Mouse (Mus musculus) midbrain, embryonic 14.5 days (tissue): ENCODE results near the gene Snx9. TPM values are rescaled to one million over a fixed set of nuclear protein-coding genes. Genes with fewer than 3 reads are reported as not detected.
A peak's percentile ranks its signal among the peaks of the same experiment; 100 is the strongest.

Experiments used
- ATAC-seq: fragments of 200-750 bp; cut with Nextera tagmentation; 2 replicates; pipeline ENCODE4 v1.8.0; 2017; ENCODE audit warnings: moderate number of reproducible peaks, moderate library complexity; ENCODE audit not compliant: low FRiP score, low TSS enrichment
- DNase-seq: peaks from one replicate; pipeline ENCODE4 v3.0.0-alpha.2; 2015
- H3K27ac ChIP-seq: fragments of 300-500 bp; sonication (generic); replicated peaks from 2 replicates; pipeline ENCODE4 v1.5.1; 2014; ENCODE audit warnings: mild to moderate bottlenecking, low read depth, low read length, moderate library complexity
- H3K27me3 ChIP-seq: fragments of 300-500 bp; sonication (generic); 2 replicates; pipeline ENCODE4 v1.6.1; 2014; ENCODE audit warnings: low read length, control low read depth, mixed read lengths; ENCODE audit not compliant: control insufficient read depth, insufficient read depth
- H3K36me3 ChIP-seq: fragments of 300-500 bp; sonication (generic); 2 replicates; pipeline ENCODE4 v1.6.1; 2014; ENCODE audit warnings: low read length, control low read depth; ENCODE audit not compliant: control insufficient read depth, insufficient read depth
- H3K4me1 ChIP-seq: fragments of 300-500 bp; sonication (generic); 2 replicates; pipeline ENCODE4 v1.6.1; 2014; ENCODE audit warnings: mild to moderate bottlenecking, antibody characterized with exemption, low read length, control low read depth; ENCODE audit not compliant: control insufficient read depth, insufficient read depth
- H3K4me2 ChIP-seq: fragments of 300-500 bp; sonication (generic); 2 replicates; pipeline ENCODE4 v1.6.1; 2014; ENCODE audit warnings: mild to moderate bottlenecking, low read length, moderate library complexity
- H3K4me3 ChIP-seq: fragments of 300-500 bp; sonication (generic); replicated peaks from 2 replicates; pipeline ENCODE4 v1.5.1; 2014; ENCODE audit warnings: low read depth, low read length
- H3K9ac ChIP-seq: fragments of 300-500 bp; sonication (generic); replicated peaks from 2 replicates; pipeline ENCODE4 v1.6.1; 2014; ENCODE audit warnings: mild to moderate bottlenecking, low read length, moderate library complexity
- H3K9me3 ChIP-seq: fragments of 300-500 bp; sonication (generic); 2 replicates; pipeline ENCODE4 v1.6.1; 2016; ENCODE audit warnings: low read length, control low read depth, mixed read lengths; ENCODE audit not compliant: control insufficient read depth
- WGBS: fragments of 180-500 bp; shearing (Covaris S2); extraction: QIAGEN DNeasy Blood & Tissue Kit; methylation state at CpG from one replicate; pipeline ENCODE4 v1.1.7; 2014; 5-methylcytosine and 5-hydroxymethylcytosine counted together
- polyA plus RNA-seq: library from polyadenylated mRNA; unstranded; fragments of >200 nt; fragmentation: Nextera tagmentation; extraction: Ambion mirVana; gene quantifications from 2 replicates; pipeline ENCODE4 v1.2.1, GENCODE M21; 2014

Snx9 gene
- polyA plus RNA-seq, 1 experiment from 2014 or later: 8.3 TPM

DNA sequence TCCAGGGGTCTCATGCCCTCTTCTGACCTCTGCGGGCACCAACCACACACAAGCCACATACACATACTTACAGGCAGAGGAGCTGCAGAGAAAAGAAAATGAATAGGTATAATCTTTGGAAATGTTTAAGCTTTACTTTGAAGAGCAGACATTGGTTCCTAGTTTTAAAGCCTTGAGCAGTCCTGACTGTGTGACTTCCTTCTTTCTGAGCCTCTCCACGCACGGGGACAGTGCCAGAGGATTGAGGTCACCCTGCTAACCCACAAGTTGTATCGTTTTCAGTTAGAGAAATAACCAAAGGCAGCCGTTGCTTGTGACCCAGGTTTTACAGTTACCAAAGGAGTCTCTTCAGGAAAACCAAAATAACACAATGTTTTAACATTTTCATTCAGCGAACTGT lies 87.9 kb downstream of the Snx9 start:
- Histone ChIP-seq H3K27ac (no peak overlapping the region), H3K9ac (no peak overlapping the region), H3K4me2 (no peak overlapping the region), H3K4me1 (no peaks in the 10 kb centered on the region), H3K27me3 (no peaks in the 10 kb centered on the region), H3K4me3 (no peak overlapping the region), H3K36me3 (0 out of 2 replicates have a peak, but pooled peaks cover 4% of the 10 kb centered on the region), H3K9me3 (no peaks in the 10 kb centered on the region)
- WGBS: 91% methylated on average over 6 of the region's 6 CpGs
- DNase-seq: no peak
- no peak for ATAC-seq

DNA sequence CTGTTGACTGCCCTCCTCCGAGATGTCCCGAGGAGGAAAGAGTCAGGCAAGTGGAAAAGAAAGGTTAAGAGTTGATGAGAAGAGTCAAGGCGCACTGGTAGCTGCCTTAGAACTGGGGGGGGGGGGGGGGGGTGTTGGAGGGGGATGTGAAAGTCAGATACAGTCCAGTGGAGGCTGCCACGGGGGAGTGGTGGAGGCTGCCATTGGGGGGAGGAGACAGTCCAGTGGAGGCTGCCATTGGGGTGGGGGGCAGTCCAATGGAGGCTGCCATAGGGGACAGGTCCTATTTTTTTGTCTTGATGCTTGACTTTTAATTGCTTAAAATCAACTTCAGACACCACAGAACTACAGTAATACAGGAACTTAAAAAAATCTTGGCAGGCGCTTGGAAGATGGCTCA lies 91.0 kb downstream of the Snx9 start:
- ATAC-seq (no peak), DNase-seq (no peak)
- no peak overlapping the region for H3K27ac ChIP-seq
- H3K4me3 ChIP-seq: no peak overlapping the region
- peaks cover 10% of the 10 kb centered on the region; the same call in 1 of the 2 replicates for H3K4me1 ChIP-seq
- WGBS: 89% methylated on average over 5 of the region's 5 CpGs
- H3K27me3 ChIP-seq: no peaks in the 10 kb centered on the region
- H3K4me2 ChIP-seq: no peak overlapping the region
- no peaks in the 10 kb centered on the region for H3K9me3 ChIP-seq
- H3K9ac ChIP-seq: no peak overlapping the region
- H3K36me3 ChIP-seq: no peaks in the 10 kb centered on the region

DNA sequence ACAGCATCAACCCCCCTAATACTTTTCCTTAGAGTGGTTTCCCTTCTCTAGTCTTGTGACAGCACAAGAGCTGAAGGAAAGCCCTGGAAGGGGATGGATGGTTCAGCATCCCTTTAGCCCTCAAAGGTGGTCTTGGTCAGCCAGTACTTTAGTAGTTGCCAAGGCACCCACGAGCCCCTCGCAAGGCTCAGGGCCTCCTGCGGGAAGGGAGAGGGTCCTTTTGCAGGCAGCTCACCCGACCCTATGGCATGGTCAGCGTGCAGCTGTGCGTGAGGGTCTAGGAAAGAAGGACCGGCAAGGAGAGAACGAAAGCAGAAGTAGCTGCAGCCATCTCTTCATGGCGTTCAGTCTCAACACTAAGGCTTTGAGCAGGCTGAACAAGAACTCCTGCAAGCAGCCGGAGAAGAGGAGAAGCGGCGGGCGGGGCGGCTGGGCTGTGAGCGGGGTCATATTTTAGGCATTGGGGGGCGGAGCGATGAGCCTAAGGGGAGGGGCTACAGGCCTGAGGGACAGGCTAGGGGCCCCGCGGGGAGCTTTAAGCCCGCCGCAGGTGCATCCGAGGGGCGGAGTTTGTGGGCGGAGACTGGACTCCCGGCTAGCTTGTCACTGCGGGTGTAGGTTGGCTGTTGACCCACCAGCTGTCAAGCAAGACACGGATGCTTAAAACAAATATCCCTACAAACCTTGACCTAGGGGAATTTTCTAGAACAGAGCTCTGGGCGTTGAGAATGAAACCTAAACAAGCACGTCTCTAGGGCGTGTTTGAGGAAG lies 93.6 kb downstream of the Snx9 start:
- ATAC-seq: peak; percentile 74; the same call in 1 of the 2 replicates
- Histone ChIP-seq H3K4me3 (peak overlapping the region; percentile 38), H3K9me3 (no peaks in the 10 kb centered on the region), H3K27ac (no peak overlapping the region), H3K27me3 (no peaks in the 10 kb centered on the region), H3K4me2 (peak overlapping the region; percentile 71), H3K9ac (peak overlapping the region; percentile 34), H3K4me1 (peaks cover 10% of the 10 kb centered on the region; the same call in 1 of the 2 replicates), H3K36me3 (no peaks in the 10 kb centered on the region)
- peak; percentile 81 for DNase-seq
- under 1% methylated on average over 30 of the region's 30 CpGs for WGBS

DNA sequence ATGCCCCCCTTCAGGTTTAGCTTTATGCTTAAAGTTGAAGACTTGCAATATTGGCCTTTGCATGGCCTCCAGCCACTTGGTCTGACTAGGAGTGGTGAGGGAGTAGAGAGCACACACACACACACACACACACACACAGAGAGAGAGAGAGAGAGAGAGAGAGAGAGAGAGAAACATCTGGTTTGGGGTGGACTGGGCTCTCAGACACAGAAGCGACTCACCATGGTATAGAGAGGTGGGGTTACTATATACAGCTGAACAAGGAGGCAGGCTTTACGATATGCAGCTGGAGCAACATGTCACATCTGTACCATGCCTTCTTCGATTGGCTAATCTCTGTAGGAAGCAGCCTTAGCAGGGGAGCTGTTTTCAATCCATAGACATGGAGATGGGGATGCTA lies 94.6 kb downstream of the Snx9 start:
- peaks cover 10% of the 10 kb centered on the region; the same call in 1 of the 2 replicates for H3K4me1 ChIP-seq
- no peak overlapping the region for H3K4me3 ChIP-seq
- H3K27ac ChIP-seq: no peak overlapping the region
- no peak for ATAC-seq
- peaks cover 9% of the 10 kb centered on the region for H3K27me3 ChIP-seq
- no peaks in the 10 kb centered on the region for H3K9me3 ChIP-seq
- no peak for DNase-seq
- 58% methylated on average over 3 of the region's 3 CpGs for WGBS
- H3K9ac ChIP-seq: no peak overlapping the region
- no peak overlapping the region for H3K4me2 ChIP-seq
- no peaks in the 10 kb centered on the region for H3K36me3 ChIP-seq

- WGBS: 55% methylated on average over 14 of the region's 14 CpGs
- no peak for DNase-seq
Observed at GRCm38 (mm10) chr17:5936276-5936675, 95.1 kb downstream of the Snx9 start.

GRCm38 (mm10) chr17:5937441-5937840 lies 96.3 kb downstream of the Snx9 start:
- Histone ChIP-seq H3K9me3 (no peaks in the 10 kb centered on the region), H3K36me3 (no peaks in the 10 kb centered on the region), H3K27ac (no peak overlapping the region), H3K9ac (no peak overlapping the region), H3K4me1 (peaks cover 15% of the 10 kb centered on the region), H3K27me3 (peaks cover 21% of the 10 kb centered on the region), H3K4me2 (no peak overlapping the region), H3K4me3 (no peak overlapping the region)
- 79% methylated on average over 2 of the region's 2 CpGs for WGBS
- DNase-seq (no peak), ATAC-seq (no peak)

More at GRCm38 (mm10) chr17:5936276-5936675, 95.1 kb downstream of the Snx9 start:
- no peak overlapping the region for H3K9ac ChIP-seq
- no peak overlapping the region for H3K4me3 ChIP-seq
- no peak for ATAC-seq
- H3K4me1 ChIP-seq: peaks cover 10% of the 10 kb centered on the region; the same call in 1 of the 2 replicates
- H3K9me3 ChIP-seq: no peaks in the 10 kb centered on the region
- no peak overlapping the region for H3K27ac ChIP-seq
- peaks cover 11% of the 10 kb centered on the region for H3K27me3 ChIP-seq
- no peaks in the 10 kb centered on the region for H3K36me3 ChIP-seq
- no peak overlapping the region for H3K4me2 ChIP-seq

DNA sequence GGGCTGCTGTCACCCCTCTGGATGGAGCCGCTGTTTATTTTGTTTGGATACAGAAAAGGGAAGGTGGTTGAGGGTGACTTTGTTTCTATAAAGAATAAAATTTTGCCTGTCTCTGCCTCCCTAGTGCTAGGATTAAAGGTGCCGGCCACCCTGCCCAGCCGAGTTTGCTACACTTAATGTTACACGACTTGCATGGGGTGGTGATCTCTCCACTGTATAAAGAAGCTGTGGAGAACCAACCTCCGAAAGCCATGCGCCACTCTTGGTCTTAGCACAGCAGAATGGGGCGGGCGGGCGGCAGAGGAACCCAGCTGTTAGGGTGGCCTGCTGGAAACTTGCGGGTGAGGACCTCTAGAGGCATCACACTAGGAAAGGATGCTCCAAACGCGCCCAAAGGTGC lies 98.7 kb downstream of the Snx9 start:
- H3K4me2 ChIP-seq: no peak overlapping the region
- peaks cover 10% of the 10 kb centered on the region for H3K4me1 ChIP-seq
- DNase-seq: no peak
- no peaks in the 10 kb centered on the region for H3K9me3 ChIP-seq
- H3K27ac ChIP-seq: no peak overlapping the region
- peaks cover 25% of the 10 kb centered on the region for H3K27me3 ChIP-seq
- H3K9ac ChIP-seq: no peak overlapping the region
- H3K36me3 ChIP-seq: no peaks in the 10 kb centered on the region
- no peak overlapping the region for H3K4me3 ChIP-seq
- 59% methylated on average over 12 of the region's 12 CpGs for WGBS
- no peak for ATAC-seq

GRCm38 (mm10) chr17:5940792-5941191 lies 99.7 kb downstream of the Snx9 start:
- peak; percentile 66 for ATAC-seq
- DNase-seq: peak; percentile 78
- H3K9ac ChIP-seq: no peak overlapping the region

More at GRCm38 (mm10) chr17:5940792-5941191, 99.7 kb downstream of the Snx9 start:
- WGBS: 2% methylated on average over 32 of the region's 38 CpGs
- no peak overlapping the region for H3K27ac ChIP-seq
- no peaks in the 10 kb centered on the region for H3K36me3 ChIP-seq
- peak overlapping the region; percentile 73 for H3K4me2 ChIP-seq
- no peaks in the 10 kb centered on the region for H3K9me3 ChIP-seq
- peak overlapping the region; percentile 44 for H3K4me3 ChIP-seq
- peaks cover 5% of the 10 kb centered on the region for H3K4me1 ChIP-seq
- peaks cover 25% of the 10 kb centered on the region for H3K27me3 ChIP-seq
